Mouse (Mus musculus): Measurements from ENCODE around the gene Mlx. TPM values are rescaled to one million over a fixed set of nuclear protein-coding genes. Genes with fewer than 3 reads are reported as not detected.

The Mlx gene
- total RNA-seq, 2 experiments from 2014 or later: 76.4 to 90.0 TPM

DNA sequence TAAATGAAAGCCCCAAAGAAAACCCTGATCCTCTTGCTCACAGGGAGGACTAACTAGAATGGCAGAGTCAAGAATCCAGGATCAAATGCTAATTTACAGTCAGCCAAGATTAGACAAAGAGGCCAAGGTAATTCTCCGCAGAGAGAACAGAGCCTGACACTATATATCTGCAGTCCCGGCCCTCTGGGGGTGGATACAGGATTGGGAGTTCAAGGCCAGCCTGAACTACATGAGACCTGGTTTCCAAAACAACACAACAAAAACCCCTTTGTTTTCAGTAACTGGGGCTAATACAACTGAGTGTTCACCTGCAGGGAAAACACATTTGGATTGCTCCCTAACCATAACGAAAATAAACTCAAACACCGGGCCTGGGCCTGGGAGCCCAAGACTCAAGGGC, 22.6 kb upstream of the Mlx start:
- no peak for ATAC-seq (replicated peaks; ENCODE audit: poor library complexity)

DNA sequence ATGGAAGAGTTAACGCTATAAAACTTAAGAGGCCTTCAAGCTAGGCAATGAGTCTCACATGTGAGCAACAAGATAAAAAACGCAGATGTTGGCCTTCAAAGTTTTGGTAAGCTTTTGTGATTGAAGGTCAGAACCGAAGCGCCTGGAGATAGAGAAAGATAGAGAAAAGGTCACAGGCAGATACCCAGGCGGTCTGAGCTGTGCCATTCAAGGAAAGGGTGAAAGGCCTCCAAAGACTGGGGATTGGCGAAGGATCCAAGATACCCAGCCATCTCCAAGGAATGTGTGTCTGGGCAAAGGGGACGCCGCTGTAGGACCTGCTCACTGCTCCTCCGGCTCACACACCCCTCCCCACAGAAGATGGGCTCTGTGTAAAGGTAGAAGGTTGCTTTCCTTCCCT, 22.1 kb upstream of the Mlx start:
- no peak for ATAC-seq (replicated peaks; ENCODE audit: poor library complexity)

DNA sequence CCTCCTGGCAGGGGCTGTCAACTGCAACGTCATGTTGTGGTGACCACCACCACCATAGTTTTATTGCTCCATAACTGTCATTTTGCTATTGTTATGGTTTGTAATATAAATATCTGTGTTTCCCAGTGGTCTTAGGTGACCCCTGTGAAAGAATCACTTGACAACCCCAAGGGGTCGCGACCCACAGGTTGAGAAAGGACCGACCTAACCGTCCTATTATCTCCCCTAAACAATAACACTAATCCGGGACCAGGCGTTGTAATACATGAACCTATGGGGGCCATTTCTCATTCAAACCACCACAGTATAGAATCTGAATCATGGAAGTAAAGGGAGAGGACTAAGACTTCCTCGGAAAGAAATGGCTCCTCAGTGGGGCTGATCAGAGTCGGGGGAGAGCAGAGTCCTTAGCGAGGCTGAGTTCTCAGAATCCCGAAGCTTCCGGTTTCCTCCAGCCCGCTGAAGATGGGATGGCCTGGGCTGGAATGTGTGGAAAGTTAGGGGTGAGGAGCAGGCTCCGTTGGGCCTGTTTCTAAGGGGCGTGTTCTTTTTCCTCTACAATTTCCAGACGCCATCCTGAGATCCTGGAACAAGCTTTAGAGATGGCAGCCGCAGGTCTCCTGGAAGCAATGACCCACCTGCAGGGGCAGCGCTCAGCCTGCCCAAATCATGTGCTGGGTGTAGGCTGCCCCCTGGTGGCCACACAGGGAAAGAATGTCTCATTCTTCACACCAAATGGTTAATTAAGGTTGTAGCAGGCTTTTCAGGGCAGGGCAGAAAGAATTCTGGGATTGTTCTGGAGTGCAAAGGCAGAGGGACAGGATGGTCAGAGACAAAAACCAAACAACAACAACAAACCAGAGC, 20.3 kb upstream of the Mlx start:
- ATAC-seq (replicated peaks; ENCODE audit: poor library complexity): peak; percentile 43

DNA sequence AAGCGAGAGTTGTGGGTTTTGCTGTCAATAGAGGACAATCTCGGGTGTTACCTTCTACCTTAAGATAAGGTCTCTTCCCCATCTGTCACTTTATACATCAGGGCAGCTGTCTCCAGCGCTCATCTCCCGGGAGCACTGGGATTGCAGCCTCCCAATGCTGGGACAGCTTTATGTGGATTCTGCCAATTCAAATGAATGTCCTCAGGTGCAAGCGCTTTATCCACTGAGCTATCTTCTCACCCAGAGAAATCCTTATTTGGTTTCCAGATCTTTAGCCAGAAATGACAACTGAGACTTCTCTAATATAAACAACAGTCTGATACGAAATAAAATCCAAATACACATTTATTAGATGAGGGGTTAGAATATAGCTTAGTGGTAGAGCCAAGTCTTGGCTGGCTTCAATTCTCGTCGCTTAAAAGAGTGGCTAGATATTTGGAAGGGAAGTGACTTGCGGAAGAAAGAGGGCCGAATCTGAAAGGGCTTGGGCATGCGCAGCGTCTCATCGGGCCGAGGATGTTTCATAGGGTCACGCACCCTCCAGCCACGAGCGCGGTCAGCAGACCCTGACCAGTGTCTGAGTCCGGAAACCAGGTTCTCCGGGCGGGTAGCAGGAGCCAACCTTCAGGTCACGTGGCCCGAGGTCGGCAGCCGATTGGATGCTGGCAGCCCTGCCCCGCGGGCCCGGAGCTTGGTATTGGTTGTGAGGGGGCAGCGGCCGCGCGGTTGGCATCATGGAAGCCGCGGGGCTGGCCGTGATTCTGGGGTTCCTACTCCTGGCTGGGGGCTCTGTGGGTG, 17.5 kb upstream of the Mlx start, which contains the start of gene Naglu:
Naglu (plus strand) TSS at position 622 of the 798 bp plus-strand sequence.
- ATAC-seq (replicated peaks; ENCODE audit: poor library complexity): peak; percentile 86

GRCm38 (mm10) chr11:101070189-101070527, 16.9 kb upstream of the Mlx start:
- no peak; the same call in 1 of the 2 replicates for ATAC-seq (replicated peaks; ENCODE audit: poor library complexity)

- ATAC-seq (replicated peaks; ENCODE audit: poor library complexity): no peak
Measured at GRCm38 (mm10) chr11:101070987-101071386, 16.1 kb upstream of the Mlx start.

- ATAC-seq (replicated peaks; ENCODE audit: poor library complexity): no peak
Measured at GRCm38 (mm10) chr11:101071810-101072428, 15.2 kb upstream of the Mlx start.

- no peak for ATAC-seq (replicated peaks; ENCODE audit: poor library complexity)
Measured at GRCm38 (mm10) chr11:101078121-101078520, 9.0 kb upstream of the Mlx start, which contains the start of gene Hsd17b1. TSS of gene Hsd17b1 (plus strand) at chr11:101078411.

- peak; percentile 9 for ATAC-seq (replicated peaks; ENCODE audit: poor library complexity)
Measured at GRCm38 (mm10) chr11:101079746-101080145, 7.3 kb upstream of the Mlx start.

- no peak for ATAC-seq (replicated peaks; ENCODE audit: poor library complexity)
Measured at GRCm38 (mm10) chr11:101080421-101080820, 6.7 kb upstream of the Mlx start.

GRCm38 (mm10) chr11:101081659-101082058, 5.4 kb upstream of the Mlx start:
- no peak for ATAC-seq (replicated peaks; ENCODE audit: poor library complexity)

- ATAC-seq (replicated peaks; ENCODE audit: poor library complexity): peak; percentile 70
Measured at GRCm38 (mm10) chr11:101082208-101083082, 4.6 kb upstream of the Mlx start, which contains the start of gene Coasy. TSS of gene Coasy (plus strand) at chr11:101082565.

GRCm38 (mm10) chr11:101083083-101083697, 3.9 kb upstream of the Mlx start:
- 0 out of 2 replicates have a peak, but pooled peaks have one; percentile 10 for ATAC-seq (replicated peaks; ENCODE audit: poor library complexity)

- ATAC-seq (replicated peaks; ENCODE audit: poor library complexity): no peak
Measured at GRCm38 (mm10) chr11:101084246-101084645, 2.8 kb upstream of the Mlx start.

GRCm38 (mm10) chr11:101084811-101085210, 2.3 kb upstream of the Mlx start:
- ATAC-seq (replicated peaks; ENCODE audit: poor library complexity): no peak

- no peak for ATAC-seq (replicated peaks; ENCODE audit: poor library complexity)
Measured at GRCm38 (mm10) chr11:101085617-101086322, 1.3 kb upstream of the Mlx start.

- ATAC-seq (replicated peaks; ENCODE audit: poor library complexity): no peak
Measured at GRCm38 (mm10) chr11:101086323-101086674, 778 bp upstream of the Mlx start.

DNA sequence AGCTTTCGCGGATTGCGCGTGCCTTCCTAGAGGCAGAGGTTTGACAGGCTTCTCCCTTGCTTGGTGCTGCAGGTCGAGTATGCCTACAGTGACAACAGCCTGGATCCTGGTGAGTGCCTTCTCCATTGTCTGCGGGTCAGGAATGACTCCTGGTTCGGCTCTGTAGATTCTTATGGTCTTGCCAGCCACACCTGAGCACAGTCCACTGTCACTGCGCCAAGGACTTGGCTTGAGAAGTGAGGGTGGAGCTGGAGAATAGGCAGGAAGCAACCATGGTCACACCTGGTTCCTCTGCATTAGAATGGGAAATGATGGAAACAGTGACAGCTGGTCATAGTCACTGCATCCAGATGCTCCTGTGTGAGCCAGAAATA, 592 bp downstream of the Mlx start:
- ATAC-seq (replicated peaks; ENCODE audit: poor library complexity): no peak

DNA sequence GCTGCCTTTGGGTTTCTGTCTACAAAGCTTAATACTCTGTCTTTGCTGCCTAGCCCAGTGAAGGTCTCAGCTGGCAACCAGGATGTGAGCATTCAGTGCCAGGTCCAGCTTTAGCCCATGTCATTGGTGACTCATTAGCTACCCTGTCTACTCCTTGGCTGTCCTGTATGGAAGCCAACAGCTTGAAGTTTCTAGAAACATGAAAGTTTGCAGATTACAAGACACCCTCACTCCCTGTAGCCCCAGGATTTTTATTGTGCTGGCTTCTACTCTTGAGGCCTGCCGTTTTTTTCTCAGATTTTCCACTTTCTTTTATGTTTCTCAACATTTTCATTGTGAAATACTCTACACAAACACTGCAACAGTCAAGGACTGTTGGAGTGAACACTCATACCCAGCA, 2.9 kb downstream of the Mlx start:
- 0 out of 2 replicates have a peak, but pooled peaks have one; percentile 8 for ATAC-seq (replicated peaks; ENCODE audit: poor library complexity)

All from megakaryocyte progenitor cell, adult 5-6 weeks (primary cell).